Mouse (Mus musculus) liver, postnatal 0 days (tissue): ENCODE data around the gene Fcgr1.

ENCODE experiments used
- CTCF ChIP-seq: sonication (generic); IDR thresholded peaks from 2 replicates; pipeline ENCODE4 v1.5.1; 2016; ENCODE audit warnings: antibody characterized with exemption, low read depth
- EP300 ChIP-seq: IDR thresholded peaks from 2 replicates; pipeline ENCODE4 v1.6.1; 2016; ENCODE audit warnings: antibody characterized with exemption, low read depth, mild to moderate bottlenecking

DNA sequence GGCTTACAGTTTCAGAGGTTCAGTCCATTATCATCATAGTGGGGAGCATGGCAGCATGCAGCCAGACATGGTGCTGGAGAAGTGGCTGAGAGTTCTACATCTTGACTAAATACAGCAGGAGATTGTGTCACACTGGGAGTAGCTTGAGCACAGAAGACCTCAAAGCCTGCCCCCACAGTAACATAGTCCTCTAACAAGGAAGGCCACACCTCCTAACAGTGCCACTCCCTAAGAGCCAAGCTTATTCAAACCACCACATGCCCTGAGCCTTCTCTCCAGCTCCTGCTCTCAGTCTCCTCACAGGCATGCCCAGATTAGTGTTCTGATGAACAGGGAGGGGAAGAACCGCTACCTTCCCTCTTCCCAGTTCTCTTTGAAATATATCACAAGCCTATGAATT is 42.9 kb upstream of the Fcgr1 start:
- TF ChIP-seq CTCF = no peak
- no peak for TF ChIP-seq EP300
